Mouse (Mus musculus): ENCODE data around the gene Olfml2a. TPM values are rescaled to one million over a fixed set of nuclear protein-coding genes. Genes with fewer than 3 reads are reported as not detected.

The Olfml2a gene
- polyA plus RNA-seq, 1 experiment from 2014 or later, result 6.7 TPM

- Histone ChIP-seq H3K27ac (no peak overlapping the region), H3K4me3 (no peak overlapping the region), H3K36me3 (no peaks in the 10 kb centered on the region), H3K9me3 (no peaks in the 10 kb centered on the region), H3K4me1 (no peaks in the 10 kb centered on the region), H3K27me3 (no peaks in the 10 kb centered on the region), H3K4me2 (replicated peaks) (no peak overlapping the region), H3K9ac (no peak overlapping the region)
- ATAC-seq (ENCODE audit: low FRiP score, low read depth), result no peak
- 84% methylated on average over 2 of the region's 2 CpGs for WGBS
Measured at GRCm38 (mm10) chr2:38941898-38942297, 10.1 kb downstream of the Olfml2a start.

GRCm38 (mm10) chr2:38943161-38943560 is 11.4 kb downstream of the Olfml2a start:
- no peaks in the 10 kb centered on the region for H3K4me1 ChIP-seq
- H3K9me3 ChIP-seq, result no peaks in the 10 kb centered on the region
- WGBS, result 84% methylated on average over 5 of the region's 5 CpGs
- no peak for ATAC-seq (ENCODE audit: low FRiP score, low read depth)
- no peak overlapping the region for H3K4me3 ChIP-seq
- H3K36me3 ChIP-seq, result no peaks in the 10 kb centered on the region
- H3K9ac ChIP-seq, result no peak overlapping the region
- no peaks in the 10 kb centered on the region for H3K27me3 ChIP-seq
- no peak overlapping the region for H3K27ac ChIP-seq
- no peak overlapping the region for H3K4me2 ChIP-seq (replicated peaks)

GRCm38 (mm10) chr2:38943977-38944376 is 12.2 kb downstream of the Olfml2a start:
- H3K4me1 ChIP-seq, result no peaks in the 10 kb centered on the region
- 51% methylated on average over 2 of the region's 2 CpGs for WGBS

DNA sequence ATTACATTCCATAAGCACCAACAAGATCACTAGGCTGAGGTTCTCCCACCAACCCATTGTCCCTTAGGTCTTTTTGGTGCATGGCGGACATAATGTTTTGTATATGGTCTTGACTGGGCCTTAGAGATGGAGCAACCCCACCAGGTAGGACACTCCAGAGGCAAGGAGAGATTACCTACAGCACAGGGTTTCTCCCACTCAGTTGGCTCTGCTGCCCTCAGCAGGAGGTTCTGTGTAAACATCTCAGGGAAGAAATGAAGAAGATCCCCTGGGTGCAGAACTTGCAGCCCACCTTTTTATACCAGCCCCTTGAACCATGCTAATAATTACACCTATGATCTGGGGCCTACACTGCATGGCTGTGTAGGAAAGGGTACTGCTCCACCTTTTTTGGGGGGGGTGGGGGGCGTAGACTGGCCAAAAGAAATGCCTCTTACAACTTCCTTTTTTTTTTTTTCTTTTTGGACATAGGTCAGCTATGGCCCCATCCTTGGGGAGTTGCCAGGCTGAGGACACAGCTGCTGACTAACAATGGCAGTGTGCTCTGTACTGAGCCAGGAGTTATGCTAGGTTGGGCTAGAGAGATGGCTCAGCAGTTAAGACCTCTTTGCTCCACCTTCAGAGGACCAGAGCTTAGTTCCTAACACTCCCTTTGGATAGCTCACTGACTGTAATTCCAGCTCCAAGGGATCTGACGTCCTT is 12.8 kb downstream of the Olfml2a start:
- WGBS, result 72% methylated on average over 3 of the region's 3 CpGs

More at GRCm38 (mm10) chr2:38943977-38944376, 12.2 kb downstream of the Olfml2a start:
- no peak for ATAC-seq (ENCODE audit: low FRiP score, low read depth)
- H3K36me3 ChIP-seq, result no peaks in the 10 kb centered on the region
- no peaks in the 10 kb centered on the region for H3K27me3 ChIP-seq
- no peak overlapping the region for H3K4me3 ChIP-seq
- no peak overlapping the region for H3K27ac ChIP-seq
- H3K9me3 ChIP-seq, result no peaks in the 10 kb centered on the region
- H3K9ac ChIP-seq, result no peak overlapping the region
- no peak overlapping the region for H3K4me2 ChIP-seq (replicated peaks)

DNA sequence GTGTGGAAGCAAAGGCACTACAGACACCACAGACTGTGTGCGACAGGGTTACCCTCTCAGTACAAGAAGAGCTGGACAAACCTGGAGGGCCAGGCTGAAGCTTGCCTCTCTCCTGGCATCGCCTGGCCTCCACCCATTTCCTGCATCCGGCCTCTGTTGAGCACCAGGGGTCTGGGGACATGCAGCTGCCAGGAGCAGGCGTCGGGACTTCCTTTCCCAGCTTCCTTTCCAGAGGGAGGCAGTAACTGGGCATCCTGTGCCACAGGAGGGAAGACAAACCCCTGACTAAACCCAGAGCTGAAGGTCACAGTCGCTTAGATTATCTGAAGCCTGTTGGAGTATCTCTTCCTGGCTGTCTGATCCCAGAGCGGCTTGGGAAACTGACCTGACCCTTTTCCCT is 15.8 kb downstream of the Olfml2a start:
- Histone ChIP-seq H3K36me3 (no peaks in the 10 kb centered on the region), H3K9me3 (no peaks in the 10 kb centered on the region), H3K27me3 (no peaks in the 10 kb centered on the region), H3K4me1 (no peaks in the 10 kb centered on the region), H3K4me3 (no peak overlapping the region), H3K27ac (no peak overlapping the region), H3K4me2 (replicated peaks) (no peak overlapping the region), H3K9ac (no peak overlapping the region)
- WGBS, result 70% methylated on average over 7 of the region's 7 CpGs
- no peak for ATAC-seq (ENCODE audit: low FRiP score, low read depth)

More for the DNA sequence above, 12.8 kb downstream of the Olfml2a start:
- H3K27me3 ChIP-seq, result no peaks in the 10 kb centered on the region
- ATAC-seq (ENCODE audit: low FRiP score, low read depth), result 0 out of 2 replicates have a peak, but pooled peaks have one; percentile 19
- H3K36me3 ChIP-seq, result no peaks in the 10 kb centered on the region
- no peaks in the 10 kb centered on the region for H3K4me1 ChIP-seq
- no peak overlapping the region for H3K4me3 ChIP-seq
- no peak overlapping the region for H3K9ac ChIP-seq
- H3K4me2 ChIP-seq (replicated peaks), result no peak overlapping the region
- no peak overlapping the region for H3K27ac ChIP-seq
- H3K9me3 ChIP-seq, result no peaks in the 10 kb centered on the region

DNA sequence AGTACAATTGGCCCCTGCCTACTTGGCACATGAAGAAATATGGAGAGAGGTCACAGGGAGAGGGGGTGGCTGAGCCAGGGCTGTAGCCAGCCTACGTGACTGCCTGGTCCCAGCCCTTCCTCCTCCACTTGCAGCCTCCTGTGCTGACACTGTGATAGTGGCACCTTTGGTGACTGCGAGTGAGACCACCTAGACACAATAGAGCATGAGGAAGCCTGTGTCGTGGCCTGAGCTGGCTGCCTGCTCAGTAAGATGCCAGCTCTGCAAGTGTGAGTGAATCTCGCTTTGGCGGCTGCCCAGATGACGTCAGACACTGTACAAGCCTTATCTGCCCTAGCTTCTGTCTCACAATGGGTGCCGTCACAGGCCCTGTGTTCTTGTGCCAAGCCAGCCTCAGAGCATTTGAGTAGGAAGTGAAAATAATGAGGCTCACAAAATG is 18.5 kb downstream of the Olfml2a start:
- Histone ChIP-seq H3K4me1 (no peaks in the 10 kb centered on the region), H3K4me3 (no peak overlapping the region), H3K9ac (no peak overlapping the region), H3K4me2 (replicated peaks) (no peak overlapping the region), H3K36me3 (no peaks in the 10 kb centered on the region), H3K27me3 (no peaks in the 10 kb centered on the region), H3K27ac (no peak overlapping the region), H3K9me3 (no peaks in the 10 kb centered on the region)
- ATAC-seq (ENCODE audit: low FRiP score, low read depth), result no peak
- 80% methylated on average over 7 of the region's 7 CpGs for WGBS

GRCm38 (mm10) chr2:38953152-38953883 is 21.5 kb downstream of the Olfml2a start:
- Histone ChIP-seq H3K9me3 (no peaks in the 10 kb centered on the region), H3K9ac (no peak overlapping the region), H3K4me2 (replicated peaks) (no peak overlapping the region), H3K27ac (no peak overlapping the region), H3K27me3 (no peaks in the 10 kb centered on the region), H3K4me3 (no peak overlapping the region), H3K4me1 (no peaks in the 10 kb centered on the region), H3K36me3 (no peaks in the 10 kb centered on the region)
- no peak for ATAC-seq (ENCODE audit: low FRiP score, low read depth)
- WGBS, result 67% methylated on average over 5 of the region's 5 CpGs

- no peak overlapping the region for H3K27ac ChIP-seq
- H3K9me3 ChIP-seq, result no peaks in the 10 kb centered on the region
- no peak overlapping the region for H3K4me2 ChIP-seq (replicated peaks)
- H3K27me3 ChIP-seq, result no peaks in the 10 kb centered on the region
- H3K9ac ChIP-seq, result no peak overlapping the region
- 54% methylated on average over 2 of the region's 2 CpGs for WGBS
- no peak overlapping the region for H3K4me3 ChIP-seq
- ATAC-seq (ENCODE audit: low FRiP score, low read depth), result no peak
- H3K36me3 ChIP-seq, result peaks cover 5% of the 10 kb centered on the region; the same call in 1 of the 2 replicates
- no peaks in the 10 kb centered on the region for H3K4me1 ChIP-seq
Measured at GRCm38 (mm10) chr2:38956062-38956461, 24.3 kb downstream of the Olfml2a start.

DNA sequence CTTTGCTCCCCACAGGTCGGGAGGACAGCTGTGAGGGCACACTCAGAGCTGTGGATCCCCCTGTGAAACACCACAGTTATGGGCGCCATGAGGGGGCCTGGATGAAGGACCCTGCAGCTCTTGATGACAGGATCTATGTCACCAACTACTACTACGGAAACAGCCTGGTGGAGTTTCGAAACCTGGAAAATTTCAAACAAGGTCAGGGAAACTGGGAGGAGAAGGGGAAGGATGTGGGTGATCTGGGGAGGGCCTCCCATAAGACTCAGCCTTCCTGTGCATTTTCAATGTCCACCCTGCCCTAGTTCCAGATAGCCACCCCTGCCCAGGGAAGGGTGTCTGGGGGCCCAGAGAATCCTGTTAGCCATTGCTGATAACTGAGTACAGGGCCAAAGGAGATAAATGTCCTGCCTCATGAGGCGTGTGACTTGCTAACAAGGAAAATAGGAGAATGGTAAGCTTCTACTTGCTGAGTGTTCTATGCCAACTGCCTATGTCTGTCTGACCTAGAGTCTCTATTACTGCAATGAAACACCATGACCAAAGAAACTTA is 26.0 kb downstream of the Olfml2a start:
- Histone ChIP-seq H3K4me1 (no peaks in the 10 kb centered on the region), H3K36me3 (peaks cover 5% of the 10 kb centered on the region; the same call in 1 of the 2 replicates), H3K27ac (no peak overlapping the region), H3K9ac (no peak overlapping the region), H3K9me3 (no peaks in the 10 kb centered on the region), H3K27me3 (no peaks in the 10 kb centered on the region), H3K4me3 (no peak overlapping the region), H3K4me2 (replicated peaks) (no peak overlapping the region)
- no peak for ATAC-seq (ENCODE audit: low FRiP score, low read depth)
- WGBS, result 84% methylated on average over 5 of the region's 5 CpGs

DNA sequence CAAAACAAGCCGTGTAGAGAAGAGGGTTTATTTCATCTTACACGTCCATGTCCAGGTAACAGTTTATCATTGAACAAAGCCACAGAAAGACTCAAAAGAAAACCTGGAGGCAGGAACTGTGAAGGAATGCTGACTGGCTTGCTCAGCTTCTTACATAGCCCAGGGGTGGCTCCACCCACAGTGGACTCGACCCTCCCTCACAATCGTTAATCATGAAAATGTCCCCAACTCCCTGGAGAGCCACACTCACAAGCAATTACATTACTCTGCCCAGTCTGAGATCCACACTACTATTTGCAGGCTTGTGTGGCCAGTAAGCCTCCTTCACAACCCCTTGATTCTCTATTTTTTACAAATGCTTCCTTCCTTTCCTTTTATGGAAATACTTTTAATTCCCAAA is 32.4 kb downstream of the Olfml2a start:
- H3K9ac ChIP-seq, result no peak overlapping the region

GRCm38 (mm10) chr2:38969650-38970049 is 37.9 kb downstream of the Olfml2a start:
- no peaks in the 10 kb centered on the region for H3K36me3 ChIP-seq
- no peak overlapping the region for H3K27ac ChIP-seq
- H3K9ac ChIP-seq, result no peak overlapping the region
- no peaks in the 10 kb centered on the region for H3K9me3 ChIP-seq
- no peak for ATAC-seq (ENCODE audit: low FRiP score, low read depth)
- no peak overlapping the region for H3K4me2 ChIP-seq (replicated peaks)
- no peak overlapping the region for H3K4me3 ChIP-seq
- WGBS, result 98% methylated on average over 2 of the region's 2 CpGs
- H3K4me1 ChIP-seq, result no peaks in the 10 kb centered on the region
- H3K27me3 ChIP-seq, result no peaks in the 10 kb centered on the region

More for the DNA sequence above, 32.4 kb downstream of the Olfml2a start:
- 21% methylated on average over 4 of the region's 4 CpGs for WGBS
- H3K27ac ChIP-seq, result no peak overlapping the region
- no peak overlapping the region for H3K4me3 ChIP-seq
- 0 out of 2 replicates have a peak, but pooled peaks cover 3% of the 10 kb centered on the region for H3K4me1 ChIP-seq
- peak; percentile 73 for ATAC-seq (ENCODE audit: low FRiP score, low read depth)
- no peaks in the 10 kb centered on the region for H3K9me3 ChIP-seq
- H3K27me3 ChIP-seq, result no peaks in the 10 kb centered on the region
- H3K36me3 ChIP-seq, result peaks cover 5% of the 10 kb centered on the region; the same call in 1 of the 2 replicates
- no peak overlapping the region for H3K4me2 ChIP-seq (replicated peaks)

DNA sequence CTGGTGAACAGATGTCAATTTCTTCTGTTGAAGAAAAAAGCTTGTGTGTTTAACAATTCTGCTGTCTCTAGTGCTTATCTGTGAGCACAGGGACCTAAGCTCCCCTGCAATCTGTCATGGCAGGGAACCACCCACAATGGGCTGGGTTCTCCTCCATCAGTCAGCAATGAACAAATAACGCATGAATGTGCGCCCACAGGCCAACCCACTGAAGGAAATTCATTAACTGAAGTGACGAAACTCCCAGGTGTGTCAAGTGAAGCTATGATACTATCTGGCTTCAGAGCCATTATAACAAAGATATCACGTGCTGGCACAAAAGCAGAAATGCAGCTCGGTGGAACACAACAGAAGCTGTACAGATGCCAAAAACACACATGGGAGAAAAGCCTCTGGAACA is 38.3 kb downstream of the Olfml2a start:
- no peak for ATAC-seq (ENCODE audit: low FRiP score, low read depth)
- H3K27me3 ChIP-seq, result no peaks in the 10 kb centered on the region
- H3K4me3 ChIP-seq, result no peak overlapping the region
- no peak overlapping the region for H3K9ac ChIP-seq
- no peaks in the 10 kb centered on the region for H3K36me3 ChIP-seq
- H3K4me1 ChIP-seq, result no peaks in the 10 kb centered on the region
- no peaks in the 10 kb centered on the region for H3K9me3 ChIP-seq
- no peak overlapping the region for H3K4me2 ChIP-seq (replicated peaks)
- WGBS, result 79% methylated on average over 5 of the region's 5 CpGs
- no peak overlapping the region for H3K27ac ChIP-seq

Measured in limb, embryonic 13.5 days (tissue).